Comparison of ENCODE assay signal across 15 mouse cellular contexts in genomic region chr2:73335949-73336348, GRCm38 (mm10).
"Had no signal": no experiment of that assay in that cellular context is flagged by ENCODE, and none has a peak within 500 bp of the region (broad histone marks: within the 10 kb centered on the region; RNA-seq: fewer than 3 reads in every experiment).

No protein-coding gene starts in this region.

- H3K9me3 ChIP-seq: neural tube, embryonic 15.5 days; stomach, embryonic 15.5 days had no signal

- DNase-seq: retina, postnatal 1 day; right cerebral cortex, adult 18-20 months; right cerebral cortex, postnatal 14 days; right cerebral cortex, postnatal 25 days; right cerebral cortex, postnatal 4 days; spleen, adult 18-20 months; thymus, adult 18-20 months; thymus, adult 2 months; thymus, postnatal 14 days; thymus, postnatal 25 days; thymus, postnatal 36 days; thymus, postnatal 4 days had no signal

- H3K9ac ChIP-seq: neural tube, embryonic 15.5 days; stomach, embryonic 15.5 days had no signal

- H3K4me2 ChIP-seq: neural tube, embryonic 15.5 days; stomach, embryonic 15.5 days had no signal

- H3K4me1 ChIP-seq: neural tube, embryonic 15.5 days; stomach, embryonic 15.5 days had no signal

- H3K36me3 ChIP-seq: neural tube, embryonic 15.5 days; stomach, embryonic 15.5 days had no signal

- H3K27ac ChIP-seq: neural tube, embryonic 15.5 days; stomach, embryonic 15.5 days; stomach, postnatal 0 days had no signal

- H3K4me3 ChIP-seq: neural tube, embryonic 15.5 days; stomach, embryonic 15.5 days had no signal

- H3K27me3 ChIP-seq: neural tube, embryonic 15.5 days; stomach, embryonic 15.5 days had no signal
